Mouse (Mus musculus): Measurements from ENCODE around the gene Rasl12. TPM values are rescaled to one million over a fixed set of nuclear protein-coding genes. Genes with fewer than 3 reads are reported as not detected.
A peak's percentile ranks its signal among the peaks of the same experiment; 100 is the strongest.

Rasl12 gene
- total RNA-seq (2015; ENCODE audit: low replicate concordance): not detected in 2 replicates
- 0.14 TPM in 1 of 2 replicates, not detected in the other for total RNA-seq (2017; ENCODE audit: low replicate concordance)

DNA sequence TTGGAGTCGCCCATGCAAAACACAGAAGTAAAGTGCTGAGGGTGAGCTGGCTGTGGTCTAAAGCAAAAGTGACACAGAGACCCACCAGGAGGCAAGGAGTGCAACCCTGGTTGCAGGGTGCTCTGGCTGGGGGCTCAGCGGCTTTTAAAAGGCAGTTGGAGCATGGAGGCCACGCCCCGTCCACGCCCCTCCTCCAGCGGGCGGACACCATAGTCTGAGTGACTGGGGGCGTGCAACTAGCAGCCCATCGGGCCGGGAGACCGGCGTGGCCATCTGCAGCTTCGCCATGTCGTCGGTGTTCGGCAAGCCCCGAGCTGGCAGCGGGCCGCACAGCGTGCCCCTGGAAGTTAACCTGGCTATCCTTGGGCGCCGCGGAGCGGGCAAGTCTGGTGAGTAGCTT, at the start of gene Rasl12:
Gene Rasl12 (plus strand): TSS at position 228 of the 400 bp plus-strand sequence.
- ATAC-seq (replicated peaks; ENCODE audit: low FRiP score, poor library complexity, severe bottlenecking): peak; percentile 35; the same call in 1 of the 2 replicates

DNA sequence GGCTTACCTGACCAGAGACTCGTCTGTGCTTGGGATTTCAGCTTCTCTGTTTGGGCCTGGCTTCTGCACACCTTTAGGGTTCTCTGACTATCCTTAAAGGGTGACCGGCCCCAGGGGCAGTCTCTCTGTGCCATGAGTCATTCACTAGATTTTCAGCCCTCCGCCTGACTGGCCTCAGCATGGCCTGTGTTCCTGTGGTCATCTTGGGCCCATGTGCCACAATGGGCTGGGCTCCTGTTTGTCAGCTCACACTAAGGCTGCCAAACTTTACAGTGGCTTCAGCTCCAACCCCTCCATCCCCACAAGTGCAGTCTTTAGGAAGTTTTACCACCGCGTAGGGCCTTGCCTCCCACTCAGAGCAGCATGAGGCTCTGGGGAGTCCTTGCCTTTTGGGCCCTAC, 45.1 kb upstream of the Rasl12 start:
- ATAC-seq (replicated peaks; ENCODE audit: low FRiP score, poor library complexity, severe bottlenecking): no peak

DNA sequence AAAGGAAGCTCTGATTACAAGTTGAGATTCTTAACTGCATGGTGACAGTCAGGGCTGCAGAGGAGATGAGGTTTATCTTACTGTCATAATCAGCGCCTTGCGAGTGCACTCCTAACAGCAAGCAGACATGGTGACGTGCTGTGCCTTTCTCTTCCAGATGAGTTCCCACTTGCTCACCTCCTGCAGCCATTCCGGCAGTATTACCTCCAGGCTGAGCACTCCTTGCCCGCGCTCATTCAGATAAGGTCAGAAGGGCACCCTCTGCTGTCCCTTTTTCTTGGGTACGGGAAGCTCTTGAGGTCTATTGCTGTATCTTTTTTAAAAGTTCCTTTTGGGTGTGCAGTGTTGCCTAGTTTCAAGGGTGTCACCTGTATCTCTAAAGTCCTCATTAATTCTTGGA, 41.7 kb upstream of the Rasl12 start:
- ATAC-seq (replicated peaks; ENCODE audit: low FRiP score, poor library complexity, severe bottlenecking): no peak

DNA sequence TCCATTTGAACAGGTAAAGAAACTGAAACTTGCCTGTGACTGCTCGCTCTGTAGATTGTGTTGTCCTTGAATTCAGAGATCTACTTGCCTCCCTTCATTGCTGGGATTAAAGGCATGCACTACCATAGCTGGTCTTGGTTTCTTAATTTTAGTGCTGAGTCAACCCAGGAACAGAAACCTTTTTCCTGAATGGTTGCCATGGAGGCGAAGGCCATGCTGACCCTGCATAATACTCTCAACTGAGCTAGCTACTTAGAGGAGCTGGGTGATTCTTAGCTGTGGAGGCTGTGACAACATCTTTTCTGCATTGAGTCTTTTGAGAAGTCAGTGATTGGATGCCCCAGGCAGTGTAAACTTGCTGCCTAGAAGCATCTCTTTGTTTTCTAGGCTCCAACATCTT, 41.3 kb upstream of the Rasl12 start:
- no peak for ATAC-seq (replicated peaks; ENCODE audit: low FRiP score, poor library complexity, severe bottlenecking)

DNA sequence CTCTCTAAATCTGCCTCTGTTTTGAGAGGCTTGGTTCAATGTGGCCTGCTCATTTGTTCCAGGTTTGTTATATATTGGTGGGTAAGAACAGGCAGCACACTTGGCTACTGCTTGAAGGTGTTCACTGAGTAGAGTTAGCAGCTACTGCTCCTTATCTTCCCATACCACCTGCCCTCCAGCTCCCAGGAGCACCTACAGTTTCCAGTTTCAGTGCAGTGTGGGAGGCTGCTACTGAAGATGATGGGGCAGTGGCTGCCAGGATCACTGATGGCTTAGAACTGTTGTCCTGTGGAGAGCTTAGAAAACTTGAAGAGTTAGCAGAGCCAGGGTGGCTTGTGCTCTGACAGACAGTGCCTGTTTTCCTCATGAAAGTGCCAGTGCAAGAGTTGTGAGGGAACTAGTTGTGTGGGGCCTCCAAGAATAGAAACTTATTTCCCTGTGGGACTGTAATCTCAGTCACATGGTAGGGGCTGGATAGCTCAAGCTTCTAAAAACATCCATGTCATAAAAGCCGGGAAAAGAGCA, 39.3 kb upstream of the Rasl12 start:
- peak; percentile 94 for ATAC-seq (replicated peaks; ENCODE audit: low FRiP score, poor library complexity, severe bottlenecking)

DNA sequence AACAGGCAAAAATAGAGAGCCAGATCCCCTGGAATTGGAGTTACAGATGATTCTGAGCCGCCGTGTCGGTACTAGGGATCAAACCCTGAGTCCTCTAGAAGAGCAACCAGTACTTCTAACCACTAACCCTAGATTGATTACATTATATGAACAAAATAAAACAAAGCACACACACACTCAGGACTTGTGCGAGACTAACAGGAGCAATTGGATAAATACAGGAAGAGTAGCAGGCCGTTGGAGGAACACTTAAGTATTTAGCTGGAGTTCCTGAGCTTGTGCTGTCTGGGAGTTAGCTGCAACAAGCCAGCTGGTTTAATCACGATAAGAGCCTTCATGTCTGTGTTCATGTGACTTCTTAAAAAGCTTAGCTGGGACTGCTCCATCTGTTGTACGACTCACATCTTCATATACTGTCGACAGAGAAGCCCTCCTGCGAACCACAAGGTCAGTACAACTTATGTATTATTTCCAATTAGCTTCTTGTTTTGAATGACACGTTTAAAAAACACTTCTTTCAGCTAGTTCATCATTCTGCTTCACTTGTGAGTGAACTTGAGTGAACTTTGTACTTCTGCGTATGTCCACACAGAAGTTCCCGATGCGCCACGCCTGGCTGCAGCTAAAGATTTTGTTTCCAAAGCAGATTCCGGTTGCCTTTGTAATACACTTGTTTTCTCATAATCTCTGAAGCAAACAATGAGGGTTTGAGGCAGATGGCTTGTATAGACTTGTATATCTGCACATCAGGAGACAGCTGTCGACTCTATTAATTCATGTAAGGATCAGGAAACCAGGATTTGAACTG, 37.5 kb upstream of the Rasl12 start, which contains the start of gene Ubap1l:
Gene Ubap1l (plus strand): TSS at position 401 of the 808 bp plus-strand sequence.
- ATAC-seq (replicated peaks; ENCODE audit: low FRiP score, poor library complexity, severe bottlenecking): no peak

DNA sequence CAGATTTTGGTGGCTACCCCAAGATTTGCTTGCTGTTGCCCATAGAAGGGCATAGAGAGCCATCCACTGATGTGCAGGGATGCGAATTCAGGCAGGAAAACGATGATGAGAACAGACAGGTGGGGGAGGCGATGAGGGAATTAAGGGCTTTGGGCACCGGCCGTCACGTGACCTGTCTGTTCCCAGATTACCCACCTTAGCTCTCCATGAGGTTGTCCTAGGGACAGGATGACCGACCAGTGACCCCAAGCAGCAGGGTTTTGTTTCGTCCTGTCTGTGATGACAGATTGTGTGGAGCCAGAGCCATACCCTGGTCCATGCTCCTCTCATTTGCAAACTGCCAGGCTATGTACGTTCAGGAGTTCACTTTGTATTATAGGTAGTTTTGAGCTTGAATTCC, 34.6 kb upstream of the Rasl12 start:
- ATAC-seq (replicated peaks; ENCODE audit: low FRiP score, poor library complexity, severe bottlenecking): no peak

DNA sequence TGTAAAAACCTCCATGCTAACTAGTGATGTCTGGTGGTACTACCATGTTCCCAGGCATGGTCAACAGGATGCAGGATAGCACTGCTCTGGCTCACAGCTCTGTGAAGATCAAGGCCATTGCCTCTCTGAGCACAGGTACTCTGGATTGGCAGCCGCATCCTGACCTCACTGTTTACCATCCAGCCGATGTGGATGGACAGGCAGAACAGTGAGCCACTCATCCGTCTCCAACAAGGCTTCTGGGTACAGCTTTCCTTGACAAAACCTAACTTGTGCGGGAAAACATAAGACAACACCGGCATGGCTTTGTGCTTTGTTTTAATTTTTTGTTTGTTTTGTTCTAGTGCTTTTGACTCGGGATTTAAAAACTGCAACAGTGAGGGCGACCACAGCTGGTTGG, 32.6 kb upstream of the Rasl12 start:
- ATAC-seq (replicated peaks; ENCODE audit: low FRiP score, poor library complexity, severe bottlenecking): no peak

DNA sequence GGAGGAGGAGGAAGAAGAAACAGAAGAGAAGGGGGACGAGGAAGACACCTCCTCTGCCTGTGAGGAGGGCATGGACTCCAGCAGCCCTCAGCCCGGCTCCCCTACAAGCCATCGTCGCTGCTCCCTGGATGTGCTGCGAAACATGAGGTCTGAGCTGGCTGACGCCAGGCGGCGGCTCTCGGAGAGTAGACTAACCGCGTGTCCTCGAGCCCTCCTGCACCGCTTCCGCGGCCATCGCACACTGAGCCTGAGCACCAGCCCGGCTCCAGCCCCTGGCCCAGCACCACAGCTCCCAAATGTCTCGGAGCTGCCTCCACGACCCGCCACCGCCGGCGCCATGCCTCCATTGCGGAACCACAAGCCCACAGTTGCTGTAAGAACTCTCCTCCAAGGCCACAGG, 26.6 kb upstream of the Rasl12 start:
- ATAC-seq (replicated peaks; ENCODE audit: low FRiP score, poor library complexity, severe bottlenecking): no peak

DNA sequence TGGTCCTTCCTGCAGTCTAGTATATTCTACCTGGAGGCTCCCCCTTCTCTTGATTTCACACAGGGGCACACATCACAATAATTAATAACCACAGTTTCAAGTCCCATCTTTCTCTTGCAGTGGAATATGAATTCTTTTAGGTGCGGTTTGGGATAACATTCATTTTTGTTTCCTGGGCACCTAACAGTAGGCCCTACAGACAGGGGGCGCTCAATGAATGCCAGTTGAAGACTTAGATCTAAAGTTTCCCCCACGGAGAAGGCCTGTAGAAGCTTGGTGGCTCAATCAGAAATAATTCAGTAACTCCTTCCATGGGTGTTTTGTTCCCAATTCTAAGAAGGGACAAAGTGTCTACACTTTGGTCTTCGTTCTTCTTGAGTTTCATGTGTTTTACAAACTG, 25.9 kb upstream of the Rasl12 start:
- no peak for ATAC-seq (replicated peaks; ENCODE audit: low FRiP score, poor library complexity, severe bottlenecking)

DNA sequence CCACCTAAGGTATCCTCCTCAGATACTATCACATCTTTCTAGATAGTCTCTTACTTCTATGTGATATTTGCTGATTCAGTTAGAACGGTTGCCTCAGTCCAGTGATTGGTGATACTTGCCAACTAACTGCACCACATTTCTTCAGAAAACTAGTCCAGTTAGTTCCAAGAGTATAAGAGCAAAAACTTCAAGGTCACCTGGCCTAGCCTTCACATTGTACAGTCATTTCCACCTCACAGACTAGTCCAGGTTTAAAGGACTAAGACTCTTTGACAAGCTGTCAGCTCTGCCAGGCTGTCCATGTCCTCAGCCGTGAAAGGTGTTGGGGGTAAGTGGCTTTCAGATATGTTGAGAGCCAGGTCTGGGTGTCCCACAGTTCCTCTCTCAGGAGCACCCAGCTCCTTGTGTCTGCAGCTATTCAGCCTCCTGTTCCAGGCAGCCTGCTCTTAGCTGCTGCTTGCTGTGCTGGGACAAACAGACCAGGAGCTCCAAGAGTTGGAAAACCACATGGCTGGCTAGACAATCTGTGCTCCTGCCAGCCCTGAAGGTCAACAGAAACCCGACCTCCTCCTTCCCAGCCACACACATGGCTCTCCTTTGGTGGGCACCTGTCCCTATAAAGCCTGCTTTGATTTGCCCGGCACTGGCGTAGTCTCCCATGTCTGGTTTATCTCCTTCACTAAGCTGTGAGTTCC, 23.7 kb upstream of the Rasl12 start:
- ATAC-seq (replicated peaks; ENCODE audit: low FRiP score, poor library complexity, severe bottlenecking): no peak

DNA sequence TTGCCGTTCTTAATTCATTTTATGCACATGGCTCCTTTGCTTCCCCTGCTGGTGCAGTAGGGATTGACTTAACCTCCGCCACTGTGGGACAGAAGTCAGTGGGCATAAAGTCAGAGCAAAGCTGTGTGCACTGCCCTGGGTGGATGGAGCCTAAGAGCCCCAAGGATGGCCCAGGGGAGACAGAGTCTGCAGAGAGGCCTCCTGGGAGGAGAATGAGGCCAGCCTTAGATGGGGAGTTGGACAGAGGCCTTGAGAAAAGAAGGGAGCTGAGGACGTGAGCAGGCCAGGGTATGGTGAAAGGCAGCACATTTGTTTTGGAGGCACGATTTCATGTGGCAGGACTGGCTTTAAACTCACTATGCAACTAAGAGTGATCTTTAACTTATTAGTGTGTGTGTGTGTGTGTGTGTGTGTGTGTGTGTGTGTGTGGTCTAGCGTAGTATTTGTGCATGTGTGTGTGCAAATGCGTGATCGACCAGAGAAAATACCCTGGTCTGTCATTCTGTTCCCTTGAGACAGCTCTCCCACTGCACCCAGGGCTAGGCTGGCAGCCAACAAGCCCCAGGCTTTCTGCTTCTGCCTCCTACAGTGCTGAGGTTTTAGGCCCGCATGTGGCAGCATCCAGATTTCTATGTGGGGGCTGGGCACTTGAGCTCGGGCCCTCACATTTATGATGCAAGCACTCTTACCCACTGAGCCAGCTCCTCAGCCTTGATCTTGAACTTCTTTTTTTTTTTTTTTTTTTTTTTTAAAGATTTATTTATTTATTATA, 23.0 kb upstream of the Rasl12 start:
- no peak for ATAC-seq (replicated peaks; ENCODE audit: low FRiP score, poor library complexity, severe bottlenecking)

DNA sequence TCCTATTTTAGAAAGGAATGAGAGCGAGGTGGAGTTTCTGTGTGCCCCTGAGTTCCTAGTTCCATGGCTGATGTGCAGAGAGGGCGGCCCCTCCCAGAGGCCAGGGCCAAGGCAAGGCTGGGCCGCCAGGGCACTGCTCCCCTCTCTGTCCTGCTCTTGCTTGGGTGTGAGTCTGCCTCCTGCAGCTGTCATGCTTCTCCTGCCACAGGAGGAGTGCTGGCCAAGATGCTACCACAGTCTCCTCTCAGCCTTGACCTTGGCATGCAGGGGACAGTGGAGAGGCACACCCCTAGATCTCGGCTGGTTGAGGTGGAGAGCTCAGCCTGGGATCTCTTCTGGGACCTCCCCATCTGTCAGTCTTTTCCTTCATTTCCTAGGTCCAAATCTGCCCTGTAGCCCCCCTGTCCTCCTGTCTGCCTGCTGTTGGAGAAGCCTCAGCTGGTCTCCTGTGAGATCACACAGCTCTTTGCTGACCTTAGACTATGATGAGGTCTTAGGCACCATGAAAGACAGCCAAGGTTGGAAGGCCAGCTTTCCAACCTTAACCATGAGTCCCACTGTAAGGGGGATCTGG, 17.2 kb upstream of the Rasl12 start:
- no peak for ATAC-seq (replicated peaks; ENCODE audit: low FRiP score, poor library complexity, severe bottlenecking)

DNA sequence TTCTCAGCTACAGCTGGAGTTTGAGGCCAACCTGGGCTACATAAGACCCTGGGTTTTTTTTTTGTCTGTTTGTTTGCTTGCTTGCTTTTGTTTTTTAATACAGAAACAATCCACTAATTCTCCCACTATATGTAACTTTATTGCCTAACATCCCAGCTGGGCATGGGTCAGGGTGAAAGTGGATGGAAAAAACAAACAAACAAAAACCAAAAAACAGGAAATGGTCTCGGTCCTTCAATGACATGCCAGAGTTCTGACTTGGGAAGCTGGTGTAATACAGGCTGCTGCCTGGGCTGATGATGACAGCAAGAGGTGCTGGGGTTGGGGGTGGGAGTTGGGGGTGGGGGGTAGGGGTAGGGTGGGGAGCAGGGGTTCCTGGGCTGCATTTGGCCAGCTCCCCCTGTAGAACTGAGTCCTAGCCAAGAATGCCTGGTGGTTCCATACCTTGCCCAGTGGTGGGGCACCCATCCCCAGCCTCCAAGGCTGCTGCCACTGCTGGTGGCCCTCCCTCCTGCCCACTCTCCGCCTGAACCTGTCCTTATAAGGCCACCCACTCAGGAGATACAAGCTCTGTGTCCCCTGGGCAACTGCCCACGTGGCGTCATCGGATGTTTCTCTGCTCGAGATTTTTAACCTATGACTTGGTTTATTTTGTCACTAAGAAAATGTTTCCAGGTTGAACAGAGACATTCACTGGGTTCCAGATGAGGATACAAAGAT, 16.1 kb upstream of the Rasl12 start:
- no peak for ATAC-seq (replicated peaks; ENCODE audit: low FRiP score, poor library complexity, severe bottlenecking)

DNA sequence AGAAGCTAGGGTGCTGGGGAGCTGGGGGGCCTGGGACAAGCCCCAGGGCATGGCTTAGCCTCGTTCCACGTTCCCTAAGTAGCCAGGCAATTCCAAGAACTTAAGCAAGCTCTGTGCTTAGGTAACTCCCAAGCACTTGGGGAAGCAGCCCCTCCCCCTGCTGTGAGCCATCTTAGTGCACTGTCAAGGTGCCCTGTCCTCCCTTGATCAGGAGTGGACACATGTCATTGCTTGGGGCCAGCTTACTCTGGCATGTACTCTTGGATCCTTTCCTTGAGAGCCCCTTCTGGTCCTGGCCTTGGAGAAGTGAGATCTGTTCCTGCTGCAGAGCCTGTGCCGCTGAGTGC, 15.6 kb upstream of the Rasl12 start:
- no peak for ATAC-seq (replicated peaks; ENCODE audit: low FRiP score, poor library complexity, severe bottlenecking)

DNA sequence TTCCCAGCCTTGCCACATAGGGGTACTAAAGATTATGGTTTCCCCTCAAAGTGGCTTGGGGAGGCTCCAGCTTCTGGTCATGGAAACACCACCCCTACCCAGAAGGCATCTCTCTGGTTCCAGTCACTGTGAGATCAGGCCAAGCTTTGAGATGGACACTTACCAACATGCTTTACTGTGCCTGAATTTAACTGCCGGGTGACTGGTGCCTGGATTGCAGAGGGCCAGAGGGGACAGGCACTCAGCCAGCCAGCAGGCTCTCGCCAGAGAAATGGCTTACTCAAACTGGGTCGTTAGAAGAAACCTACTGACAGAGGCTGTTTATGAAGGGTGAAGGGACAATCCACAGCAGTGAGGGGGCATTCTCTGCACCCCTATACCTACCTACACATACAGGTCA, 14.0 kb upstream of the Rasl12 start:
- no peak for ATAC-seq (replicated peaks; ENCODE audit: low FRiP score, poor library complexity, severe bottlenecking)

DNA sequence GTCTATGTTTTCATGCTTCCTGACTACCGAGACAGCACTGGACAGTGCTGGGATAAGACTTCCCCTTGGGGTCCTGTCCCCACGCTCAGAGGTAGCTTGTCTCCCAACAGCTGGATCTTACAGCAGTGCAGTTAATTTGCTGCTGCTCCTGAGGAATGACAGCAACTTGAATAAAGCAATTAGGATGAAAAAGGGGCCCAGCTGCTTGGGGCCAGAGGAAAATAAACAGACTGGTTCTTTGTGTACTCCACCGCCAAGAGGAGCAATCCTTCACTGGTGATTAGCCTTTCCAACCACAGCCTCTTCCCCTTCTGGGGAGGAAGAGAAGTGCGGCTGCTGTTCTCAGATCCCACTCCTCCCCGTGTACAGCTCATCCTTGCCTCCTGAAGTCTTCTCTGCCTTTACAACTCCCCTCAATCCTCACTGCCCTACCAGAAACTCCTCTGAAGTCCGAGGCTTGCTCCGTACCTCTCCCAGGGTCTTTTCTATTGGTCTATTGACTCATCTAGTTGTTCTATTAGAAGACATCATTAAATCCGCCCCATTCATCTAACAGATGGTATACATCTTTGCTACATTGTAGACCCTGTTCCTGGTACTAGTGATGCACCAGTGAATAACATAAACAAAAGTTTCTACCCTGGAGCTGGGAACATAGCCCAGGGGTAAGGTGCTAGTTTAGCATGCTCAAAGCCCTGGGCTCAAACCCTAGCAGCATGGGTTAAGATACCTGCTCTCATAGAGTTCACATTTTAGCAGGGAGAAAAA, 11.7 kb upstream of the Rasl12 start:
- no peak for ATAC-seq (replicated peaks; ENCODE audit: low FRiP score, poor library complexity, severe bottlenecking)

DNA sequence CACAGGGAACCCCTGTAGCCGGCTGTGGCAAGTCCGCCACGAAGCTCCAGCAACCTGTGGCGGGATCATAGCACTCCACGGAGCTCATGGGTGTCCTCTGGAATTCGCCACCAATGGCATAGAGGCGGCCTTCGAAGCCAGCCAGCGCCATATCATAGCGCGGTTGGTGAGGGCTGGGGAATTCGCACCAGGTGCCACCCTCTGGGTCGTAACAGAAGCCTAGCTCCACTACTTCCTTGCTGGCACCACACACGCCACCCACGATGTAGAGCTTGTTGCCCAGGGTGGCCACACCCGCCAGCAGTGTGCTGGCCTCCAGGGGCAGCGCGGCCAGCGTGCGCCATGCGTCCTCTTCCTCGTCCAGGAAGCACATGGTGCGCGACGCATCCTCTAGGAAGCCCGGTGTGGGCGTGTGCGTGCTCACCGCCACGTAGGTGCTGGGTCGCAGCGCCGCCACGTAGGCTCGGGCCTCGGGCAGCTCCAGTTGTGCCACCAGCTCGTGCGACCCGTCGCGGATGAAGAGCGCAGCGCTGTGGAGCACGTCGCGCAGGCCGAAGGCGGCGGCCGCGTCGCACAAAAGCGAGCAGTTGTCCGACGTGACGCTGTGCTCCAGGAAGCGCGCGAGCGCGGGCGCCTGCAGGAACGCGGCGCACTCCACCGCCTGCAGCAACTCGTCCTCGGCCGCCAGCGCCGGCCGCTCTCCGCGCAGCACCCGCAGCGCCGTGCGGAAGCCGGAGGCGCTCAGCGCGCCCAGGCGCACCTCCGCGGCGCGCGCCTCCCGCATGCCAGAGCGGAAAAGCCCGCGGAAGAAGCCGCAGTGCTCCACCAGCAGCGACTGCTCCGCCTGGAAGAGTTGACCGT, 7.3 kb upstream of the Rasl12 start:
- ATAC-seq (replicated peaks; ENCODE audit: low FRiP score, poor library complexity, severe bottlenecking): no peak
